Mouse (Mus musculus): Measurements from ENCODE around the gene Stx17.

Stx17 gene

DNA sequence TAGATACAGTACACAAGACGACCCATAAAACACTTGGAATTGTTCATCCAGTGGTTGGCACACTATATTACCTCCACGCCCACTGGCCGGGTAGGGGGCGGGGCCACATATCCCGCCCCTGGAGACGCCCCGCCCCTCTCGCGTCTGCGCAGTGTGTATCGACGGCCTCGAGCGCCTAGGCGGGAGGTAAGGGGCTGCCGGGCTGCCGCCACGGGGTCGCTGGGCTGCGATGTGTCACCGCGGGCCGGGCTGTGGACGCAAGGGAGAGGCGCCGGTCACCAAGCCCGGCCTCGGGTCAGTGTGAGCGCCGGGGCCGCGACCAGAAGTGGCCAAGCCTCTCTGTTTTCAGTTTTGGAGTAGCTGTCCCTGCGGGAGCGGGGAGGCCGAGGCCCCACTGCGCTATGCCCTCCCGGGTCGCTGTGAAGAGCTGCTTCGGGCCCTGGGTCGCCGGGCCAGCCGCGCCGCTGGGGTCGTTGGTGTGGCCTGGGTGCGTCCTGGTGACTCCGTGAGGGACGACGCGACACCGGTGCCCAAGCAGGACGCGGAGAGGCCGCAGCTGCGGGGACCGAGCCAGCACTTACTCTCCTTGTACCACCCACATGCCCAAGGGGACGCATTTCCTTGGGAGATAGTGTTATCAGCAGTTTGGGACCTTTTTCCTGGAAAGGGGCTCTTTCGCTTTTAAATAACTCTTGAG, at the start of gene Stx17:
Stx17 (plus strand) TSS at position 143 of the 697 bp plus-strand sequence.
- peak; percentile 88 for DNase-seq

GRCm38 (mm10) chr4:48076693-48077471, 47.8 kb upstream of the Stx17 start:
- peak; percentile 42 for DNase-seq

DNA sequence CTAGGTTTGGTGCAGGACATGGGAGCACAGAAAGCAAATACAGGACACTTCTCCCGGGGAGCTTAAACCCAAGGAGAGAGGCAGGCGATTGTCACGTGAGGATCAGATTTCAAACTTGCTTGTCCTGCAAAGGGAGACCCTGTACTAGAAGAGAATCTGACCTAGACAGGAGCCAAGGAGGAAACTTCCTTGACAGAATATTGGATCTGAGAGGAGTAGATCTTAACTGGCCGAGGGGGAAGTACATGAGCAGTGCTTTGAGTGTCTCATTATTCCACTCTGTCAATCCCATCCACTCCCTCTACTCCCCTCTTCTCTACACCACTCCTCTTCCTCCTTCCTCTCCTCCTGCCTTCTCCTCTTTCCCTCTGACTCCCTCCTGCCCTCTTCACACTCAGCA, 46.5 kb upstream of the Stx17 start:
- no peak for DNase-seq

- DNase-seq = no peak
Observed at GRCm38 (mm10) chr4:48079285-48080039, 45.3 kb upstream of the Stx17 start.

- DNase-seq = no peak
Observed at GRCm38 (mm10) chr4:48083452-48083851, 41.3 kb upstream of the Stx17 start.

- no peak for DNase-seq
Observed at GRCm38 (mm10) chr4:48086609-48087008, 38.1 kb upstream of the Stx17 start.

DNA sequence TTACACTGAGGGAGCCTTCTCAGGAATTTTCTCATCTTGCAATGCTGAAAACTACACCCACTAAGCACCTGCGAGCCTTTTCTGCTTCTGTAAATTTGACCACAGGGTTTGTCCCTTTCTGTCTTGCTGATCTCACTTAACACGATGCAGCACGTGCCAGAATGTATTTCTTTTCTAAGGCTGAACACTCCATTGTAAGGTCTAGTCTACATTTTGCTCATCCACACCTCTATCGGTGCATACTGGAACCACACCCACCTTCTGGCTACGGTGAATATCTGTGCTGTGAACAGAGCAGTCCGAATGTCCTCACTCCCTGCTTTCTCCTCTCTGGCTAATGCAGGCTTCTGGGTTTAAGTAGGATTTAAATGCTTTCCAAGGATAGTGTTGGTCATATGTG, 37.2 kb upstream of the Stx17 start:
- DNase-seq = no peak

DNA sequence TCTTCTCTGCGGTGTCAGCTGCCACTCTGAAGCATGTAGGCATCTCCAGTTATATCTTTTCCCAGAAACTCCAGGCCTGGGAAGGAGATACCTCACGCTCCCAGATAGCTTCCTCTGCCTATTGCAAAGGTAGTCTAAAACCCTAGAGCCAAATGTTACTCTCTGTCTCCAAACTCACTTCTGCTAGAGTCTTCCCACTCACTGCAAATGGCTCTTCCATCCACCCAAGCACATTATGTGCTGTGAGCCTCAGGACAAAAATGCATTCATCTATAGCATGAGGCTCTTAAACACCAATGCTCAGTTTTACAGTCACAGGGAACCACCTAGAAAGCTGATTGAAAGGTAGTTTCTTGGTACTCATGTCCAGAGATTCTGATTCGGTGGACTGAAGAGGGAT, 31.5 kb upstream of the Stx17 start:
- no peak for DNase-seq

GRCm38 (mm10) chr4:48100217-48100616, 24.5 kb upstream of the Stx17 start:
- DNase-seq = no peak

DNA sequence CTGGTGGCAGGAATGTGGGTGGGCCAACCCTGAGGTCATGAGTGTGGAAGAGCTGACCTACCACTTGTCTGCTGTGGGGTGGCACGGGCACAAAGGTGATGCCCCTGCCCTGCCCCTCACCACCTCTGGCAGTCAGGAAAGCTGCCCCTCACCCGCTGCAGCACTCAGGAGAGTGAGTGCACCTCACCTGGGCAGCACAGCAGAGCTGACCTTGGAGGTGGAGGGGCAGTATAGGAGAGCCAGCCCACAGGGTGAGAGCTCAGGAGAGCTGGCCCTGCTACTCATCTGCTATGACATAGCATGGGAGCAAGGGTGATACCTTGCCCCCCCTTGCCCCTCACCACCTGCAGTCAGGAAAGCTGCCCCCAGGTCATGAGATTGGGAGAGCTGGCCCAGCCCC, 22.7 kb upstream of the Stx17 start:
- no peak for DNase-seq

- DNase-seq = peak; percentile 74
Observed at GRCm38 (mm10) chr4:48105387-48105786, 19.3 kb upstream of the Stx17 start.

DNA sequence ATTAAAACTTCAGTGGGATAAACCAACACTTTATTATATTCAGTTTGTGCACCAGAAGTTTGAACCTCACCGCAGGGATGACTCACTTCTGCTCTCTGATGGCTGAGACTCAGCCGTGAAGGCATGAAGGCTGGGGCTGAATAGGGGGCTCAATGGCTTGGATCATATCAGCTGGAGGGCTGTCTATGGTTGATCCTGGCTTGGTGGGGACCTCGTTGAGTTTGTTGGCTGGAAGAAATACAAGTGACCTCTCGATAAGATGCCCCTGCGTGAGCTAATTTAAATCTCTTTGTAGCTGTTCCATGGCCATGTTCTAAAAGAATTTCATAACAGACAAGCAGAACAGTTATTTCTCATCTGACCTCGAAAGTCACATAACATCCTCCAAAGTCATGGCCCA, 17.6 kb upstream of the Stx17 start:
- DNase-seq = no peak

GRCm38 (mm10) chr4:48108591-48108990, 16.1 kb upstream of the Stx17 start:
- DNase-seq = no peak

- no peak for DNase-seq
Observed at GRCm38 (mm10) chr4:48110331-48110730, 14.4 kb upstream of the Stx17 start.

DNA sequence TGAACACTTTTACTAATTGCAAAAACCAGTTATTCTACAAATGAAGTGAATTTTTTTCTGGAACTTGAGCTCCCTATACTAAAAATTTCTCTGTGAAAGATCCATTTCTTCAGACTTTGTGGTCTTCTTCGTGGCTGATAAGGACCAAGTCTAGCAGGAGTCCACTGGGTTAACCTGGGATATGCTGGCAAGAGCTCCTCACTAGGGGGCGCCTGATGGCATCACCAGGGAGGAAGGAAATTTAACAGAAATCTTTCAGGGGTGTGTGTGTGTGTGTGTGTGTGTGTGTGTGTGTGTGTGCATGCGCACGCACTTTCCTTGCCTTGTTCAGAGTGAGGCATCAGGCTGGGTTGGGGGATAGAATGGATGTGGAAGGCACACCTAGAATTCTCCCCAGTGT, 8.5 kb upstream of the Stx17 start:
- DNase-seq = no peak

- DNase-seq = no peak
Observed at GRCm38 (mm10) chr4:48124416-48124772, 321 bp upstream of the Stx17 start.

- DNase-seq = no peak
Observed at GRCm38 (mm10) chr4:48130314-48130713, 5.6 kb downstream of the Stx17 start.

DNA sequence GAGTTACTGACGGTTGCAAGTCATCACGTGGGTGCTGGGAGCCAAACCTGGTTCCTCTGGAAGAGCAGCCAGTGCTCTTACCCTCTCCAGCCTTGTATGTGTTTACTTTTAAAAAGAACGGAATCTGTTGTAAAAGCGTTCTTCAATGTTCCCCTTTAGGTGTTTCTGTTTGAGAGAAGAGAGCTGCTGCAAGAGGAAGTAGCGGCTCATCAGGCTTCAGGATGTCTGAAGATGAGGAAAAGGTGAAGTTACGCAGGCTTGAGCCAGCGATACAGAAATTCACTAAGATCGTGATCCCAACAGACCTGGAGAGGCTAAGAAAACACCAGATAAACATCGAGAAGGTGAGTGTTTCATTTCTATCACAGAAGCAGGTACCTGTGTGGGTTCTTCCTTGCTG, 6.9 kb downstream of the Stx17 start:
- DNase-seq = no peak

- DNase-seq = no peak
Observed at GRCm38 (mm10) chr4:48132721-48133120, 8.0 kb downstream of the Stx17 start.

DNA sequence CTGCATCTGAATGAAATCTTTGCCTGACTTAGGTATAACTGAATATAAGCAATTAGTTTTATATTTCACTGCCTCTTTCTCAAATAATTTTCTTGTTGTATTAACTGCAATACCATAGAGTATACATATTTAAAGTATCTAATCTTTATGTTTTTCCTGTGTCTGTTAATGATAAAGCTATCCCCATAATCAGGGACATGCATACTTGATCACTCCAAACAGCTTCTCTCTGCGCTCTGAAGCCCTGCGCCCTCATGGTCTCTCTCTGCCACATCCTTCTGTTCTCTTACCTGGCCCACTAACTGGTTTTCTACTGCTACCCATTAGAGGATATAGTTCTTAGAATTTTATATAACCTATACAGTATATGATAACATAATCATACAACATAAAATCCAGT, 24.8 kb downstream of the Stx17 start:
- DNase-seq = no peak

DNA sequence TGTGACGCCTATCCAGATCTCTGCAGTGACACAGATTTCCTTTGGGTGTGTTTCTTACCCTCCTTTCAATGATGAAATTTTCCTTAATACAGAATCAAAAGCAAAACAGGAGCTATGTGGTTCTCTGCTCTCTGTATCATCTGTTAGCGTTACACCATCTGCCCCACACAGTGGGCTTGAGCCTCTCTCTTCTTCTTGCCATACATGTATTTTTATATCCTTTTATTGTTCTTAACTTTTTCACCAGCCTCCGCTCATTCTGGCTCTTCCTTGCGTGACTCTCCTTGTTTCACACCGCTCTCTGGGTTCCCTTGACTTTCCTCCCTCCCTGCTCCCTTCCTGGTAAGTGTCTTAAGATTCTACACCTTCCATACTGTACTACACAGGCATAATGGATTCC, 28.5 kb downstream of the Stx17 start:
- peak; percentile 73 for DNase-seq

- DNase-seq = no peak
Observed at GRCm38 (mm10) chr4:48155864-48156263, 31.1 kb downstream of the Stx17 start.

- no peak for DNase-seq
Observed at GRCm38 (mm10) chr4:48160386-48160785, 35.7 kb downstream of the Stx17 start.

DNA sequence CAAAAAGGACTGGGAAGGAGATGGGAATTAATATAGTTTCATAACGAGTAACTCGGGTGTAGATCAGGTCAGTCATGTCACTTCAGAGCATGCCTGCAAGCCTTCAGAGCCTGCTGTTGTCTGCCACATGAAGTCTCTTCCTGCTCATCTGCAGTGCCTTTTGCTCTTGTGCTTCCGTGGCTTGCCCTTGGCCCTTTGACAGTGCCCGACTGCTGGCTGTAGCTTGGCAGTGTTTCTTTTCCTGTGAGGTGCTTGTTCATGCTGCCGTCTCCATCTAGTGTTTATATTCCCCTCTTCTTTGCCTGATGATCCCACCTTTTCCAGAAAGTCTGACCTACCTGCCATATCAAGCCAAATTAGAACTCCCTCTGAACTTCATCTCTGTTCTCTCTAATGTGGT, 39.1 kb downstream of the Stx17 start:
- DNase-seq = no peak

All from layer of hippocampus, adult 9-11 months (tissue).